Mouse (Mus musculus) spleen, adult 2 months (tissue): ENCODE results near the gene Setdb1. TPM values are rescaled to one million over a fixed set of nuclear protein-coding genes. Genes with fewer than 3 reads are reported as not detected.
A peak's percentile ranks its signal among the peaks of the same experiment; 100 is the strongest.

ENCODE experiments used
- DNase-seq, 2 experiments: peaks; one replicate each; pipeline versions ENCODE4 v3.0.0 to v3.0.0-alpha.2; 2012 to 2021; ENCODE audit warnings: low spot score in 2 of 2, low read depth in 1 of 2
- H3K27ac ChIP-seq: fragments of 200-500 bp; 2 replicates; pipeline ENCODE4 v1.5.1; 2012; ENCODE audit warnings: low read length, inconsistent platforms; ENCODE audit not compliant: insufficient read depth
- H3K27me3 ChIP-seq: fragments of 200-500 bp; 2 replicates; pipeline ENCODE4 v1.6.1; 2012; ENCODE audit warnings: mild to moderate bottlenecking, moderate library complexity, low read length, inconsistent platforms; ENCODE audit not compliant: control insufficient read depth, insufficient read depth
- H3K36me3 ChIP-seq: fragments of 200-500 bp; 2 replicates; pipeline ENCODE4 v1.6.1; 2012; ENCODE audit warnings: mild to moderate bottlenecking, low read length, inconsistent platforms; ENCODE audit not compliant: control insufficient read depth, insufficient read depth
- H3K4me1 ChIP-seq: fragments of 200-500 bp; 2 replicates; pipeline ENCODE4 v1.6.1; 2011; ENCODE audit warnings: inconsistent platforms; ENCODE audit not compliant: control insufficient read depth, insufficient read depth, insufficient read length
- H3K4me3 ChIP-seq: fragments of 200-500 bp; 2 replicates; pipeline ENCODE4 v1.5.1; 2011; ENCODE audit warnings: mild to moderate bottlenecking, inconsistent platforms; ENCODE audit not compliant: insufficient read depth, insufficient read length; ENCODE audit errors: extremely low read depth
- CTCF ChIP-seq: fragments of 200-500 bp; IDR thresholded peaks from 2 replicates; pipeline ENCODE4 v1.5.1; 2011; ENCODE audit warnings: mild to moderate bottlenecking, inconsistent platforms; ENCODE audit not compliant: insufficient read depth, insufficient read length, insufficient replicate concordance; ENCODE audit errors: extremely low read depth
- POLR2A ChIP-seq: fragments of 200-500 bp; IDR thresholded peaks from 2 replicates; pipeline ENCODE4 v1.6.1; 2011; ENCODE audit warnings: low read depth, low read length, inconsistent platforms
- WGBS: fragments of 180-500 bp; shearing (Covaris S2); methylation state at CpG from one replicate; pipeline ENCODE4 v1.1.7; 2018; 5-methylcytosine and 5-hydroxymethylcytosine counted together
- polyA plus RNA-seq: library from polyadenylated mRNA; depleted of rRNA; stranded (reverse); fragments of >200 nt; gene quantifications from 2 replicates; pipeline ENCODE4 v1.2.3, GENCODE M21; 2012

Setdb1 gene
- polyA plus RNA-seq, 1 experiment = 10.4 TPM

DNA sequence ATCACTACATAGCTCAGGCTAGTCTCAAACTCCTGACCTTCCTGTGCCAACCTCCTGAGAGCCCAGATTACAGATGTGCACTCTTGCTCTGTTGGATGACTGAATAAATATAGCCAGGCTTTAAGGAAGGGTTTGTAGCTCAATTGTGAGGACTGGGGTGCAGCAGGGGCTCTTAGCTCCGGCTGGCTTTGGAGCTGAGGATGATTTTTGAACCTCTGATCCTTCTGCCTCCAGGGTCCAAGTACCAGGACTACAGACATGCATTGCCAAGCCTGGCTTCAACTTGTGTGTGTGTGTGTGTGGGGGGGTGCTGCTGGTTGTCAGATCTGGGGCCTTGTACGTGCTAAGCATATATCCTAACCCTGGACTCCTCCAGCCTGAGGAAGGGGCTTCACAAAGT, 64.1 kb downstream of the Setdb1 start:
- no peak for DNase-seq
- no peak for TF ChIP-seq CTCF
- no peak overlapping the region for H3K4me3 ChIP-seq

DNA sequence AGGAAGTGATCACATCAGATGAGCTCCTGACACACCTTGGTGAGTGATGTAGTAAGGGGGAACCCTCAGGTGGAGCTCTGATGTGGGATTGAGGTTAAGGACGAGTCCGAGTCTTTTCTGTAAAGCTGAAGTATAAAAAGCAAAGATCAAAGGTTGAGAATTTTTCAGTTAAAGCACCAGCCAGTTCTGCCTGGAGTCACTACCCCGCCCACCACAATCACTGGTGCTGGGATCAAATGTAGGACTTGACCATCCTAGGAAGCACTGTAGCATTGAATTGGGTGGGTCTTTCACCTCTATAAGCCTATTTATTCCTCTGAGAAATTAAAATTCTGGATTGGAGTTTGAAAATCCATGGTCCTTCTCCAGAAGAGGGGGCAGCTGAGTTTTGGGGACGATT, 66.0 kb downstream of the Setdb1 start:
- 53% methylated on average over 4 of the region's 4 CpGs for WGBS
- no peak for TF ChIP-seq CTCF
- no peak for TF ChIP-seq POLR2A
- Histone ChIP-seq H3K27me3 (no peaks in the 10 kb centered on the region), H3K4me1 (no peaks in the 10 kb centered on the region; the same call in 1 of the 2 replicates), H3K36me3 (peaks cover 26% of the 10 kb centered on the region), H3K4me3 (no peak overlapping the region), H3K27ac (no peak overlapping the region)
- no peak for DNase-seq

More for the DNA sequence above, 64.1 kb downstream of the Setdb1 start:
- Histone ChIP-seq H3K27me3 (no peaks in the 10 kb centered on the region), H3K36me3 (peaks cover 24% of the 10 kb centered on the region), H3K27ac (peak overlapping the region; percentile 28; the same call in 1 of the 2 replicates), H3K4me1 (no peaks in the 10 kb centered on the region; the same call in 1 of the 2 replicates)
- 83% methylated on average over 2 of the region's 2 CpGs for WGBS

DNA sequence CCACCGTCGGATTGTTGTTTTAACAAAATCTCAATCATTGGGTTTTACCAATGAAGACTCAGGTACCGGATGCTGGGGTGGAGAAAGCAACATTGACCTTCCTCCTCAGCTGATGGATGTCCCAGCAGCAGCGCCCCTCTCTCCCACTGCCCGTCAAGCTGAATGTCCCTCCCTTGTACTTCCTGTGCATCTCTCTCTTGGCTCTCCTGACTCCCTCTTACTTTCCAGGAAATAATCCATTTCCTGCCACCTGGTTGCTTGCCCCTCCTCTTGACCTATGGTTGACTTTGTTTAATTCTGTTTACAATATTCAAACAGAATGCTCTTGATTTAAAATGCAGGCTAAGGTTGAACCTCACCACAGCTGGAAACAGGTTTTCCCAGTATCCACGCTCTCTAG, 66.8 kb downstream of the Setdb1 start:
- no peak for TF ChIP-seq CTCF
- TF ChIP-seq POLR2A = no peak
- H3K4me3 ChIP-seq = no peak overlapping the region
- H3K4me1 ChIP-seq = no peaks in the 10 kb centered on the region; the same call in 1 of the 2 replicates
- no peak overlapping the region for H3K27ac ChIP-seq
- H3K36me3 ChIP-seq = peaks cover 23% of the 10 kb centered on the region
- 90% methylated on average over 6 of the region's 6 CpGs for WGBS
- no peak for DNase-seq
- H3K27me3 ChIP-seq = no peaks in the 10 kb centered on the region

DNA sequence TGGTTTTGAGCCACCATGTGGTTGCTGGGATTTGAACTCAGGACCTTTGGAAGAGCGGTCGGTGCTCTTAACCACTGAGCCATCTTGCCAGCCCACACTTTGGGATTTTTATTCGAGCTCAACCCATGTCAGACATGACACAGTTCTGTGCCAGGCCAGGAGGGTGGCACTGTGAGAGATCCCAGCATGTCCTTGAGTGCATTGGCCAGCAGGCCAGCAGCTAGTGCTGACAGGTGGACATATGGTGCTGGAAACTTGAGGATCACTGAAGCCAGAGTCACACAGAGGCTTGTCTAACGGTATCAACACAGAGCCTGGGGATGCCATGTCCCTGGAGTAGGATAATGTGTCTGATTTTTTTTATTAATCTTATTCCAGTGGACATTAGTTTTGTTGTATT, 67.6 kb downstream of the Setdb1 start:
- WGBS = 91% methylated on average over 4 of the region's 4 CpGs
- Histone ChIP-seq H3K4me1 (no peaks in the 10 kb centered on the region; the same call in 1 of the 2 replicates), H3K27me3 (no peaks in the 10 kb centered on the region), H3K36me3 (peaks cover 20% of the 10 kb centered on the region), H3K4me3 (no peak overlapping the region), H3K27ac (no peak overlapping the region)
- DNase-seq = no peak
- TF ChIP-seq POLR2A (no peak), CTCF (no peak)

DNA sequence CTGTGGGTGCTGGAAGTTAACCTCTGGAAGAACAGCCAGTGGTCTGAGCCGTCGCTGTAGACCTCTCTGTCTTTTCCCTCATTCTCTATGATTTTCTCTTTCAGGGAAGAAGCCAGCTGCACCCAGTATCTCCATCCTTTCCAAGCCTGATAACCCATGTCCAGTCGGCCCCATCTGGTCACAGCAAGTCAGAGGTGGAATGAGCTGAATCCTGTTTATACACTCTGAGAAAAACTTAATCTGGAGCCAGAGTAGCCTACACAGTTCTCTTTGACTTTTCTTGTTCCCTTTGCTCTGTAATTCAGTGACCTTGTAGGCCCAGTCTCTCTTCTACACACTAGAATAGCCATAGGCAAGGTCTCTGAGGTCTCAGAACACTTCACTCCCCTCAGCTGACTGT, 69.5 kb downstream of the Setdb1 start:
- no peak for DNase-seq
- no peak overlapping the region for H3K4me3 ChIP-seq
- 98% methylated on average over 3 of the region's 3 CpGs for WGBS
- H3K27ac ChIP-seq = no peak overlapping the region
- H3K36me3 ChIP-seq = peaks cover 13% of the 10 kb centered on the region
- TF ChIP-seq POLR2A (no peak), CTCF (no peak)
- no peaks in the 10 kb centered on the region for H3K27me3 ChIP-seq
- no peaks in the 10 kb centered on the region for H3K4me1 ChIP-seq

DNA sequence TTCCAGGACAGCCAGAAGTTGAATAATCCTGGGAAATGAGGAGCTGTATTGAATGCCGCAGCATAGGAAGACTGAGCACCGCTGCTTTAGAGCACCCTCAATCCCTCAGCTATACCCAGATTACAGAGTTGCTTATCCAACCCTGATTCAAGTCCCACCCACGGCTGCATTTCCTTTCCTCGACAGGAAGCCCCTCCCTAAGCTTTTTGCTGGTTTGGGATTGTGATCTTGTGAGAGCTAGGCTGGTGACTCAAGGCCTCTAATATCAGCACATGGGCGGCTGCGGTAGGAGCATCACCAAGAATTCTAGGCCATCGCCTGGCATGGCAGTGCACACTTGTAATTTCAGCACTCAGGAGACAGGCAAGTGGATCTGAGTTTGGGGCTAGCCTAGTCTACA, 70.5 kb downstream of the Setdb1 start:
- no peaks in the 10 kb centered on the region for H3K4me1 ChIP-seq
- H3K36me3 ChIP-seq = peaks cover 11% of the 10 kb centered on the region
- H3K27ac ChIP-seq = no peak overlapping the region
- DNase-seq = no peak
- H3K27me3 ChIP-seq = no peaks in the 10 kb centered on the region
- TF ChIP-seq CTCF = no peak
- TF ChIP-seq POLR2A = no peak
- 66% methylated on average over 7 of the region's 7 CpGs for WGBS
- no peak overlapping the region for H3K4me3 ChIP-seq

DNA sequence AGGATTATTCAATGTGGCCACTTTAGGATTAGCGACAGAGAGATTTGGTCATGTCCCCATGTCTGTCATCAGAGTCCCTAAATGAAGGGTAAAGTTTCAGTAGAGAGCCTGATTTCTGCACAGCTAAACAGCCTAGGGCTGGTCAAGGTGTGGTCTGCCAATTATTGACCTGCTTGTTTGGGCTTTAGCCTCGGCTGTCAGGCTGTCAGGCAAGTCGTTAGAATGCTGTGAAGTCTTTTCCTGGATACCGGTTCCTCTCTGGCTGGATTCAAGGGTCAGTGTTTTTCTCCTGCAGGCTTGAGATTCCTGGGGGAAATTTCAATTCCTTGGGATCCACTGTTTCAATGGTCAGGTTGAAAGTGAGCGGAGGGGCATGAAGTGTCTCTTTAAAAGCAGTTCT, 71.0 kb downstream of the Setdb1 start:
- no peaks in the 10 kb centered on the region; the same call in 1 of the 2 replicates for H3K4me1 ChIP-seq
- H3K4me3 ChIP-seq = no peak overlapping the region
- H3K27ac ChIP-seq = no peak overlapping the region

More for the DNA sequence above, 71.0 kb downstream of the Setdb1 start:
- H3K27me3 ChIP-seq = no peaks in the 10 kb centered on the region
- no peak for TF ChIP-seq POLR2A
- no peak for TF ChIP-seq CTCF
- no peak for DNase-seq
- WGBS = 88% methylated on average over 5 of the region's 5 CpGs
- peaks cover 9% of the 10 kb centered on the region for H3K36me3 ChIP-seq
